Mouse (Mus musculus): Measurements from ENCODE around the gene Ascl3.

DNA sequence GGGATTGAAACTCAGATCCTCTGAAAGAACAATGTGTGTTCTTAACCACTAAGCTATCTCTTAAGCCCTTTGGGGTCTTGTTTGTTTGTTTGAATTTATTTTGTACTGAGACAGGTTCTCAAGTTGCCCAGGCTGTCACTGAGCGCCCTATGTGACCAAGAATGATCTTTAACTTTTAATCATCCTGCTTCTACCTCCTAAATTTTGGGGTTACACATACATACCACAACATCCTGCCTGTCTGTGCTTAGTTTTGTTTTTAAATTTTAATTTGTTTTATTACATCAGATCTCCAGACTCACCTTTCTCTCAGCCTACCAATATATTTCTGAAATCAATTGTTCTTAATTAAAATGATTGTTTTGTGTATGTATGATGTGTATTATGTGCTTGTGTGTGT, 9.5 kb upstream of the Ascl3 start:
- TF ChIP-seq CTCF (IDR thresholded peaks at IDR 0.05; ENCODE audit: insufficient read depth, low read length) (no peak), POLR2A (IDR thresholded peaks at IDR 0.05; ENCODE audit: borderline replicate concordance, extremely low read depth, low read depth, low read length) (no peak)

Measured in lung, adult 2 months (tissue).